Mouse (Mus musculus): ENCODE data around the gene Gm5624. TPM values are rescaled to one million over a fixed set of nuclear protein-coding genes. Genes with fewer than 3 reads are reported as not detected.
"Not testable (repeated sequence)": the region's sequence is repeated elsewhere in the genome, so short reads cannot be mapped to it uniquely, and the experiment has no call there.

Gene Gm5624
- polyA plus RNA-seq (2015; fragmentation: Nextera tagmentation; extraction: Ambion mirVana): not detected in 2 replicates

DNA sequence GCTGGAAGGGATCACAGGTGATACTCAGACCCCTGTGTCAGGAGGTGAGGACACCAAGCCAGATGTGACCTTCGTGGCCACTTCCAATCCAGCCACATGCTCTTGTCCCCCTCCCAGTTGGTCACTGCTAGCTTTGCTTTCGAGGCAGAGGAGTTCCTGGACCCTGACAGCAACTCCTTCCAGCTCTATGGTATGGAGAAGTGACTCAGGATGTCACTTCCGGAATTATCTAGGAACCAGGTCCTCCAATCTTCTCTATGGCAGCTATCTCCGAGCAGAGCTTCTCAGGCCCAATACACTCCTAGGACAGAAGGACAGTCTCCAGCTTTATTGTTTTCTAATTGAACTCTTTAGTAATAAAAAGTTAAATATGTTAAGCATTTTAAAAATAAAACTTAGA lies at the start of gene Gm5624:
Gene Gm5624, minus strand, starts transcription at position 202 of the 400 bp plus-strand sequence.
- WGBS (ENCODE audit: insufficient replicate concordance): 65% methylated on average over 4 of the region's 4 CpGs
- not testable (repeated sequence) for H3K4me1 ChIP-seq (ENCODE audit: insufficient read depth); H3K4me3 ChIP-seq (ENCODE audit: low read depth, low read length); H3K9me3 ChIP-seq (ENCODE audit: low read length); DNase-seq; ATAC-seq; H3K9ac ChIP-seq (replicated peaks); H3K36me3 ChIP-seq (replicated peaks; ENCODE audit: insufficient read depth, low read length); H3K27ac ChIP-seq (ENCODE audit: low read depth); H3K4me2 ChIP-seq (ENCODE audit: low read depth, low read length); H3K27me3 ChIP-seq (ENCODE audit: insufficient read depth, low read length)

DNA sequence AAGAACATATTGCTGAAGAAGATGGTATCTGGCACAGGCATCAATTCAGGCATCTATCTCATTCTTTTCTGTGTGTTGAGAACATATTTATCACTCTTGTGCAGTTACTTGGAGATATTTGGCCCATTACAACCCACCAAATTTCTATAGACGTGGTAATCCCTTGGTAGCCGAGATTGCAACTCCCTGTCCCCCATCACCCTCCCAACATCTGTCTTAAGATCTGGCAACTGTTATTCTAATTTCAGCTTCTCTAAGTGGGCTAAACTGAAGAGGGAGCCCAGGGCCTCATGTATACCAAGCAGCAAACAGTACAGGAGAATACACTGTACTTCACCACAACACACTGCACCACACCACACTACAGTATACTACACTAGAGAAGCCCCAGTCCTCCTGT lies 36.0 kb downstream of the Gm5624 start:
- ATAC-seq; H3K36me3 ChIP-seq (replicated peaks; ENCODE audit: insufficient read depth, low read length); H3K4me2 ChIP-seq (ENCODE audit: low read depth, low read length); H3K27me3 ChIP-seq (ENCODE audit: insufficient read depth, low read length); H3K27ac ChIP-seq (ENCODE audit: low read depth); H3K4me3 ChIP-seq (ENCODE audit: low read depth, low read length); H3K4me1 ChIP-seq (ENCODE audit: insufficient read depth); H3K9me3 ChIP-seq (ENCODE audit: low read length); DNase-seq; H3K9ac ChIP-seq (replicated peaks): not testable (repeated sequence)
- 59% methylated on average over 2 of the region's 2 CpGs for WGBS (ENCODE audit: insufficient replicate concordance)

DNA sequence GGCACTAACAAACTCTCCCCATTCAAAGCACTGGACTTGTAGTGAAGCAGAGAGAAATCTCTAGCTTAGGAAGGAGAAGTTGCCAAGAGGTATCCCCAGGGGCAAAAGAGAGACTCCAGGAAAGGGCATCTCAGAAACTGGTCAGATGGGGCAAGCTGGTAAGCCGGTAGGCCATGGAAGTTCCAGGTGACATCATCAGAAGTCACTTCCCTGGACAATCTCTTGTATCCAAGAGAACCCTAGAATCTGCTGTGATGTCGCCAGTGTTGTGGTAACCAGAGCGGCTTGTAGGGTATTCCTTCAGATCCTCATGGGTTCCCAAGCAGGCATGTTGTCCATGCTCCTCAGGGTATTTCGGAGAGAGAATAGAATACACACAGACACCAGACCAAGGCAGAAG lies 44.9 kb downstream of the Gm5624 start, which contains the start of gene Gm8247:
Gene Gm8247, plus strand, starts transcription at position 301 of the 400 bp plus-strand sequence.
- H3K27ac ChIP-seq (ENCODE audit: low read depth); H3K36me3 ChIP-seq (replicated peaks; ENCODE audit: insufficient read depth, low read length); DNase-seq; H3K4me3 ChIP-seq (ENCODE audit: low read depth, low read length); H3K9ac ChIP-seq (replicated peaks); H3K4me1 ChIP-seq (ENCODE audit: insufficient read depth); H3K27me3 ChIP-seq (ENCODE audit: insufficient read depth, low read length); H3K4me2 ChIP-seq (ENCODE audit: low read depth, low read length); H3K9me3 ChIP-seq (ENCODE audit: low read length); ATAC-seq: not testable (repeated sequence)
- 89% methylated on average over 4 of the region's 4 CpGs for WGBS (ENCODE audit: insufficient replicate concordance)

DNA sequence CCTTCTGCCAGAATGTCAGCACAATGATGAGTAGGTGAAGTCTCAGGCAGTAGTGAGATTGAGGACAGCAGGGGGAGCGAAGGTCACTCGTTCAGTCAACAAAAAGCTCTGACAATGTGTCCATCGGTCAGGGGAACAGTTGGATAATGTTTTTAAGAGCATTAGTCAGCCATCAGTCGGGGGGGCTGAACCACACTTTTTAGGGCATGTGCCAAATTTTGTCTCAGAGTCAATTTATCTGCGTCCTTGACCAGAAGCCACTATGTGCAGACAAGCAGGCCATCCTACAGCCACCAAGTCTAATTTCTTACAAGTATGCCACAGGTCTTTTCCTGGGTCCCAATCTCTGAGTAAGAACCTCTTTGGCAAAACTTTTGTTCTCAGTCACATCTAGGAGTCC lies 79.8 kb downstream of the Gm5624 start:
- not testable (repeated sequence) for H3K4me1 ChIP-seq (ENCODE audit: insufficient read depth)
- WGBS (ENCODE audit: insufficient replicate concordance): 52% methylated on average over 3 of the region's 5 CpGs

DNA sequence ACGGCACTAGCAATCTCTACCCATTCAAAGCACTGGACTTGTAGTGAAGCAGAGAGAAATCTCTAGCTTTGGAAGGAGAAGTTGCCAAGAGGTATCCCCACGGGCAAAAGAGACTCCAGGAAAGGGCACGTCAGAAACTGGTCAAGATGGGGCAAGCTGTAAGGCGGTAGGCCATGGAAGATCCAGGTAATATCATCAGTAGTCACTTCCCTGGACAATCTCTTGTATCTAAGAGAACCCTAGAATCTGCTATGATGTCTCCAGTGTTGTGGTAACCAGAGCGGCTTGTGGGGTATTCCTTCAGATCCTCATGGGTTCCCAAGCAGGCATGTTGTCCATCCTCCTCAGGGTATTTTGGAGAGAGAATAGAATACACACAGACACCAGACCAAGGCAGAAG lies 109.8 kb downstream of the Gm5624 start, which contains the start of gene Gm17093:
Gene Gm17093, plus strand, starts transcription at position 301 of the 400 bp plus-strand sequence.
- DNase-seq; H3K4me1 ChIP-seq (ENCODE audit: insufficient read depth); H3K4me2 ChIP-seq (ENCODE audit: low read depth, low read length); H3K27me3 ChIP-seq (ENCODE audit: insufficient read depth, low read length); ATAC-seq; H3K27ac ChIP-seq (ENCODE audit: low read depth); H3K9me3 ChIP-seq (ENCODE audit: low read length); H3K9ac ChIP-seq (replicated peaks); H3K4me3 ChIP-seq (ENCODE audit: low read depth, low read length); H3K36me3 ChIP-seq (replicated peaks; ENCODE audit: insufficient read depth, low read length): not testable (repeated sequence)
- 70% methylated on average over 5 of the region's 5 CpGs for WGBS (ENCODE audit: insufficient replicate concordance)

More for the DNA sequence above, 79.8 kb downstream of the Gm5624 start:
- not testable (repeated sequence) for H3K9ac ChIP-seq (replicated peaks); H3K9me3 ChIP-seq (ENCODE audit: low read length); H3K4me2 ChIP-seq (ENCODE audit: low read depth, low read length); H3K27ac ChIP-seq (ENCODE audit: low read depth); ATAC-seq; DNase-seq; H3K4me3 ChIP-seq (ENCODE audit: low read depth, low read length); H3K27me3 ChIP-seq (ENCODE audit: insufficient read depth, low read length); H3K36me3 ChIP-seq (replicated peaks; ENCODE audit: insufficient read depth, low read length)

Other genes starting within 250 kb of the Gm5624 start
- not detected in 2 replicates for gene Gm3371, start 217.2 kb downstream of the Gm5624 start, polyA plus RNA-seq (2015; fragmentation: Nextera tagmentation; extraction: Ambion mirVana)
- not detected in 2 replicates for gene Gm8232, start 194.3 kb downstream of the Gm5624 start, polyA plus RNA-seq (2015; fragmentation: Nextera tagmentation; extraction: Ambion mirVana)
- gene BC061237, start 135.5 kb downstream of the Gm5624 start, polyA plus RNA-seq (2015; fragmentation: Nextera tagmentation; extraction: Ambion mirVana): not detected in 2 replicates
- not detected in 2 replicates for gene Gm17093, start 109.7 kb downstream of the Gm5624 start, polyA plus RNA-seq (2015; fragmentation: Nextera tagmentation; extraction: Ambion mirVana)
- not detected in 2 replicates for gene Gm8247, start 44.8 kb downstream of the Gm5624 start, polyA plus RNA-seq (2015; fragmentation: Nextera tagmentation; extraction: Ambion mirVana)
- gene Gm8257, start 78.5 kb upstream of the Gm5624 start, polyA plus RNA-seq (2015; fragmentation: Nextera tagmentation; extraction: Ambion mirVana): not detected in 2 replicates
- gene Gm8267, start 122.4 kb upstream of the Gm5624 start, polyA plus RNA-seq (2015; fragmentation: Nextera tagmentation; extraction: Ambion mirVana): not detected in 2 replicates
- gene Ptgdr, start 231.4 kb upstream of the Gm5624 start, polyA plus RNA-seq (2015; fragmentation: Nextera tagmentation; extraction: Ambion mirVana): not detected in 2 replicates